Mouse (Mus musculus): ENCODE results near the gene Maml3. TPM values are rescaled to one million over a fixed set of nuclear protein-coding genes. Genes with fewer than 3 reads are reported as not detected.

Gene Maml3
- total and polyA plus RNA-seq, 3 experiments: 0.81 to 1.8 (median 0.98) TPM

GRCm38 (mm10) chr3:52151155-52151554 lies 46.3 kb upstream of the Maml3 start:
- Histone ChIP-seq H3K27me3 (replicated peaks) (no peaks in the 10 kb centered on the region), H3K4me1 (ENCODE audit: control insufficient read depth in 1 of 2, insufficient read depth in 2 of 2) (no peaks in the 10 kb centered on the region), H3K36me3 (replicated peaks in 1 of 2; ENCODE audit: control insufficient read depth in 1 of 2, insufficient read depth in 1 of 2, low read length in 1 of 2) (no peaks in the 10 kb centered on the region), H3K4me3 (replicated peaks in 1 of 3; ENCODE audit: low read depth in 2 of 3, low read length in 2 of 3, poor library complexity in 1 of 3) (no peak overlapping the region), H3K4me2 (ENCODE audit: insufficient read depth, low read depth, poor library complexity, severe bottlenecking) (no peak overlapping the region), H3K79me2 (replicated peaks; ENCODE audit: control insufficient read depth, extremely low read depth, insufficient read depth, poor library complexity, severe bottlenecking) (no peaks in the 10 kb centered on the region), H3K9me3 (replicated peaks; ENCODE audit: low read length) (peaks cover 2% of the 10 kb centered on the region), H3K9ac (ENCODE audit: insufficient read depth, low read depth) (no peak overlapping the region), H3K27ac (ENCODE audit: insufficient read depth, low read depth) (no peak overlapping the region)
- in situ Hi-C loops (cut with MboI; ENCODE audit: low pct_ligation_motif_present, low pct_unique_long_range_greater_than_20kb, low sequenced_read_pairs) (no loop called here), dilution Hi-C loops (cut with MboI; ENCODE audit: extremely low pct_ligation_motif_present, extremely low pct_unique_long_range_greater_than_20kb, low sequenced_read_pairs) (no loop called here)
- DNase-seq (ENCODE audit: extremely low read depth): no peak
- TF ChIP-seq POLR2AphosphoS2 (IDR thresholded peaks at IDR 0.05; ENCODE audit: low read depth, low read length) (no peak), MYC (IDR thresholded peaks at IDR 0.05; ENCODE audit: low read depth, low read length) (no peak), ETS1 (conservative IDR thresholded peaks at IDR 0.05; ENCODE audit: low read depth, low read length) (no peak), NELFE (IDR thresholded peaks at IDR 0.05; ENCODE audit: low read depth, low read length) (no peak), MAZ (IDR thresholded peaks at IDR 0.05; ENCODE audit: low read depth, low read length) (no peak), MXI1 (IDR thresholded peaks at IDR 0.05; ENCODE audit: low read depth, low read length) (no peak), USF1 (IDR thresholded peaks at IDR 0.05; ENCODE audit: low read depth, low read length) (no peak), USF2 (conservative IDR thresholded peaks at IDR 0.05; ENCODE audit: low read depth, low read length) (no peak), MEF2A (IDR thresholded peaks at IDR 0.05; ENCODE audit: borderline replicate concordance, low read depth, low read length) (no peak), JUN (IDR thresholded peaks at IDR 0.05; ENCODE audit: insufficient read depth, low read depth, low read length) (no peak), IRF4 (IDR thresholded peaks at IDR 0.05; ENCODE audit: low read depth, low read length) (no peak), CTCF (conservative IDR thresholded peaks at IDR 0.05 in 1 of 2, IDR thresholded peaks at IDR 0.05 in 1 of 2; ENCODE audit: low read depth in 2 of 2, low read length in 2 of 2) (no peak), GABPA (IDR thresholded peaks at IDR 0.05; ENCODE audit: insufficient replicate concordance, low read depth, low read length) (no peak)

- H3K27ac ChIP-seq (ENCODE audit: insufficient read depth, low read depth): no peak overlapping the region
- no peaks in the 10 kb centered on the region for H3K9me3 ChIP-seq (replicated peaks; ENCODE audit: low read length)
- no peaks in the 10 kb centered on the region for H3K27me3 ChIP-seq (replicated peaks)
- no peak for DNase-seq (ENCODE audit: extremely low read depth)
- H3K9ac ChIP-seq (ENCODE audit: insufficient read depth, low read depth): no peak overlapping the region
- dilution Hi-C loops (cut with MboI; ENCODE audit: extremely low pct_ligation_motif_present, extremely low pct_unique_long_range_greater_than_20kb, low sequenced_read_pairs): no loop called here
- no peak overlapping the region for H3K4me2 ChIP-seq (ENCODE audit: insufficient read depth, low read depth, poor library complexity, severe bottlenecking)
- TF ChIP-seq CHD2 (IDR thresholded peaks at IDR 0.05; ENCODE audit: low read length): no peak
- no peak for TF ChIP-seq MEF2A (IDR thresholded peaks at IDR 0.05; ENCODE audit: borderline replicate concordance, low read depth, low read length)
- in situ Hi-C loops (cut with MboI; ENCODE audit: low pct_ligation_motif_present, low pct_unique_long_range_greater_than_20kb, low sequenced_read_pairs): no loop called here
- H3K4me1 ChIP-seq (ENCODE audit: control insufficient read depth in 1 of 2, insufficient read depth in 2 of 2): no peaks in the 10 kb centered on the region
- no peaks in the 10 kb centered on the region for H3K36me3 ChIP-seq (replicated peaks in 1 of 2; ENCODE audit: control insufficient read depth in 1 of 2, insufficient read depth in 1 of 2, low read length in 1 of 2)
- no peaks in the 10 kb centered on the region for H3K79me2 ChIP-seq (replicated peaks; ENCODE audit: control insufficient read depth, extremely low read depth, insufficient read depth, poor library complexity, severe bottlenecking)
- H3K4me3 ChIP-seq (replicated peaks in 1 of 3; ENCODE audit: low read depth in 2 of 3, low read length in 2 of 3, poor library complexity in 1 of 3): no peak overlapping the region
These were observed 43.4 kb upstream of the Maml3 start for GRCm38 (mm10) chr3:52148301-52148700.

Data from CH12.LX (cell line).